Mouse (Mus musculus) erythroblast, embryonic 14.5 days (primary cell): Measurements from ENCODE around the gene Gpr62.

Source experiments
- GATA1 ChIP-seq: IDR thresholded peaks from 2 replicates; pipeline ENCODE4 v1.6.1; 2012; ENCODE audit warnings: low read length, inconsistent platforms, mixed read lengths
- TAL1 ChIP-seq: IDR thresholded peaks from 3 replicates; pipeline ENCODE4 v1.6.1; 2012; ENCODE audit warnings: low read length, inconsistent platforms, mixed read lengths

GRCm38 (mm10) chr9:106459946-106460345, 5.8 kb downstream of the Gpr62 start:
- TF ChIP-seq GATA1 = no peak
- TF ChIP-seq TAL1 = no peak
